Mouse (Mus musculus) MEL (cell line): Measurements from ENCODE around the gene Gsk3a.

Source experiments
- CHD2 ChIP-seq: IDR thresholded peaks from 2 replicates; pipeline ENCODE4 v1.6.1; 2011; ENCODE audit warnings: low read length, improper control_type of control experiment
- CTCF ChIP-seq, 3 experiments: IDR thresholded peaks in 2 of 3; conservative IDR thresholded peaks in 1 of 3; 2 replicates each; pipeline ENCODE4 v1.5.1; 2011 to 2012; ENCODE audit warnings: low read length in 3 of 3, low read depth in 2 of 3, mild to moderate bottlenecking in 2 of 3, improper control_type of control experiment in 1 of 3, inconsistent platforms in 1 of 3, mixed read lengths in 1 of 3, moderate library complexity in 1 of 3; ENCODE audit not compliant: control insufficient read depth in 1 of 3, insufficient read depth in 1 of 3, poor library complexity in 1 of 3, severe bottlenecking in 1 of 3
- E2F4 ChIP-seq: IDR thresholded peaks from 2 replicates; pipeline ENCODE4 v1.6.1; 2011; ENCODE audit warnings: low read depth, low read length, improper control_type of control experiment, borderline replicate concordance
- ELF1 ChIP-seq: IDR thresholded peaks from 2 replicates; pipeline ENCODE4 v1.6.1; 2014; ENCODE audit warnings: low read depth, mild to moderate bottlenecking, inconsistent platforms, low read length, improper control_type of control experiment, moderate library complexity
- ETS1 ChIP-seq: IDR thresholded peaks from 2 replicates; pipeline ENCODE4 v1.6.1; 2012; ENCODE audit warnings: low read depth, mild to moderate bottlenecking, inconsistent platforms, low read length, improper control_type of control experiment, moderate library complexity
- GATA1 ChIP-seq: IDR thresholded peaks from 2 replicates; pipeline ENCODE4 v1.6.1; 2011; ENCODE audit warnings: low read depth, low read length, improper control_type of control experiment
- HCFC1 ChIP-seq: IDR thresholded peaks from 2 replicates; pipeline ENCODE4 v1.6.1; 2012; ENCODE audit warnings: low read depth, mild to moderate bottlenecking, inconsistent platforms, low read length, improper control_type of control experiment, moderate library complexity
- POLR2A ChIP-seq, 2 experiments: IDR thresholded peaks; 2 replicates each; pipeline ENCODE4 v1.6.1; 2011 to 2012; ENCODE audit warnings: low read length in 2 of 2, mild to moderate bottlenecking in 2 of 2, control low read depth in 1 of 2, improper control_type of control experiment in 1 of 2, low read depth in 1 of 2, moderate library complexity in 1 of 2; ENCODE audit not compliant: control insufficient read depth in 1 of 2, insufficient read depth in 1 of 2, poor library complexity in 1 of 2
- POLR2AphosphoS2 ChIP-seq: IDR thresholded peaks from 2 replicates; pipeline ENCODE4 v1.6.1; 2011; ENCODE audit warnings: low read length, improper control_type of control experiment
- POLR2AphosphoS5 ChIP-seq: IDR thresholded peaks from 2 replicates; pipeline ENCODE4 v1.6.1; 2012; ENCODE audit warnings: low read depth, borderline replicate concordance, mild to moderate bottlenecking, inconsistent platforms, low read length, moderate library complexity, mixed read lengths
- SIN3A ChIP-seq: IDR thresholded peaks from 2 replicates; pipeline ENCODE4 v1.6.1; 2012; ENCODE audit warnings: low read length, improper control_type of control experiment, inconsistent platforms
- ZNF384 ChIP-seq: IDR thresholded peaks from 2 replicates; pipeline ENCODE4 v1.6.1; 2012; ENCODE audit warnings: low read depth, mild to moderate bottlenecking, inconsistent platforms, low read length, improper control_type of control experiment

DNA sequence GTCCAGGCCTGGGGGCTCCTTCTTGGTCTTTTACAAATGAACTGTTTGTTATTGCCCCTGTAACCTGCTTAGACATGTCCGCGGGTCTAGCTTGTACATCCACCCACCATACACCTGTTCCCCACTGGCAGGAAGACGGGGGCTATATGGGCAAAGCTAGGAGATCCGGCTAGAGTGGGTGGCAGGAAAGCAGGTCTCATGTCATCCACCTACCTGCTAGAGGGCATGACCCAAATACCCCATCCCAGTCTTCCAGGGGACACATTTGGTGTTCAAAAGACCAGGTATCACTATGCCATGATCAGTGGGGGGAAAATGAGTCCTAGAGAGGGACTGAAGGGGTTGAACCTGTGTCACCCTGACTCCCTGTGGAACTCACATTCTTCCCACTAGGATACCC is 39.8 kb upstream of the Gsk3a start:
- TF ChIP-seq ETS1 = no peak
- no peak for TF ChIP-seq E2F4
- no peak for TF ChIP-seq CTCF (IDR thresholded peaks at IDR 0.05 in 2 of 3, conservative IDR thresholded peaks at IDR 0.05 in 1 of 3; ENCODE audit: control insufficient read depth in 1 of 3, insufficient read depth in 1 of 3, low read depth in 2 of 3, low read length in 3 of 3, poor library complexity in 1 of 3, severe bottlenecking in 1 of 3)
- no peak for TF ChIP-seq ELF1
- TF ChIP-seq CHD2 = no peak
- no peak for TF ChIP-seq POLR2AphosphoS2
- no peak for TF ChIP-seq SIN3A
- TF ChIP-seq HCFC1 = no peak
- no peak for TF ChIP-seq POLR2A (IDR thresholded peaks at IDR 0.05; ENCODE audit: control insufficient read depth in 1 of 2, insufficient read depth in 1 of 2, low read depth in 1 of 2, low read length in 2 of 2, poor library complexity in 1 of 2)
- no peak for TF ChIP-seq ZNF384
- no peak for TF ChIP-seq POLR2AphosphoS5
- TF ChIP-seq GATA1 = no peak
